Mouse (Mus musculus) common myeloid progenitor, adult 5-6 weeks (primary cell): ENCODE measurements around the gene Fbxo21. TPM values are rescaled to one million over a fixed set of nuclear protein-coding genes. Genes with fewer than 3 reads are reported as not detected.

ENCODE experiments used
- ATAC-seq: replicated peaks from 2 replicates; pipeline ENCODE4 v1.8.0; 2016; ENCODE audit warnings: low read depth, mild to moderate bottlenecking, moderate TSS enrichment, inconsistent platforms; ENCODE audit not compliant: poor library complexity, severe bottlenecking
- total RNA-seq: library from RNA; stranded (forward); fragments of 200-1000, 187-1606 nt; gene quantifications from 2 replicates; pipeline ENCODE4 v1.2.3, GENCODE M21; 2017

The Fbxo21 gene
- total RNA-seq, 1 experiment from 2014 or later = 16.1 TPM

- ATAC-seq = 0 out of 2 replicates have a peak, but pooled peaks have one; percentile 21
Measured at GRCm38 (mm10) chr5:118036888-118037797, 60.6 kb downstream of the Fbxo21 start.

- peak; percentile 92 for ATAC-seq
Measured at GRCm38 (mm10) chr5:118037798-118038484, 61.4 kb downstream of the Fbxo21 start.

GRCm38 (mm10) chr5:118039241-118039668 lies 62.7 kb downstream of the Fbxo21 start:
- ATAC-seq = no peak

GRCm38 (mm10) chr5:118042599-118042998 lies 66.1 kb downstream of the Fbxo21 start:
- no peak for ATAC-seq

- ATAC-seq = no peak
Measured at GRCm38 (mm10) chr5:118043761-118044160, 67.2 kb downstream of the Fbxo21 start.

- ATAC-seq = no peak
Measured at GRCm38 (mm10) chr5:118044907-118045306, 68.4 kb downstream of the Fbxo21 start.

- ATAC-seq = no peak
Measured at GRCm38 (mm10) chr5:118045385-118045784, 68.9 kb downstream of the Fbxo21 start.

GRCm38 (mm10) chr5:118047091-118047757 lies 70.7 kb downstream of the Fbxo21 start:
- no peak for ATAC-seq

- peak; percentile 54 for ATAC-seq
Measured at GRCm38 (mm10) chr5:118048412-118048811, 71.9 kb downstream of the Fbxo21 start.

- peak; percentile 71 for ATAC-seq
Measured at GRCm38 (mm10) chr5:118048928-118049327, 72.4 kb downstream of the Fbxo21 start.

- ATAC-seq = peak; percentile 52
Measured at GRCm38 (mm10) chr5:118050743-118051142, 74.2 kb downstream of the Fbxo21 start.

- ATAC-seq = no peak
Measured at GRCm38 (mm10) chr5:118051981-118052662, 75.6 kb downstream of the Fbxo21 start.

GRCm38 (mm10) chr5:118053205-118053604 lies 76.7 kb downstream of the Fbxo21 start:
- ATAC-seq = no peak

- no peak for ATAC-seq
Measured at GRCm38 (mm10) chr5:118057508-118058111, 81.1 kb downstream of the Fbxo21 start.

- peak; percentile 65 for ATAC-seq
Measured at GRCm38 (mm10) chr5:118058858-118059257, 82.3 kb downstream of the Fbxo21 start.

- ATAC-seq = no peak
Measured at GRCm38 (mm10) chr5:118059646-118060045, 83.1 kb downstream of the Fbxo21 start.
